8 mouse cellular contexts compared by ENCODE assay signal in the genomic region with DNA sequence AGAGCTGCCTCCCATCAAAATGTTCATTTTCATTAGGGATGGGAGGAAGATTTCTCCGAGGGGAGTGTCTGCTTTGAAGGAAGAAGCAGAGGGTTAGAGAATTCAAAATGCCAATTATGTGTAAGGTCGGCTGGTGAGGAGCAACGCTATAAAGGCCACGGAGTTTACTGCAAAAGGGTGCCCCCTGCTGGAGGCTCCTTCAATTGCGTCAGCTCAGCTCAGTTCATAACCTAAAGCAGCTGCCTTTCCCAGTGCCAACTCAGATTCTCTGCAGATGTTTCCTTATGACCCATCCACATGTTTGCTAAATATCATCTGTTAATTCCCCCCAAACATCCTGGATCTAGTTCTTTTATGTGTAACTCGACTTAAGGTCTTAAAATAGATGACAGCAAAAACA.
DNase-seq lines count a peak whose midpoint lies in the region; ATAC-seq lines count a peak whose summit lies in the region.

No protein-coding gene starts in this region.

- H3K27me3 ChIP-seq in limb, embryonic 11.5 days (ENCODE audit: control insufficient read depth, insufficient read depth, low read length): peaks cover 6% of the 10 kb centered on the region; the same call in 1 of the 2 replicates
- no peaks in the 10 kb centered on the region for H3K27me3 ChIP-seq in splenic B cell, adult 2 months (ENCODE audit: control insufficient read depth, insufficient read depth, low read length, poor library complexity, severe bottlenecking)

- H3K9me3 ChIP-seq in limb, embryonic 11.5 days (ENCODE audit: control insufficient read depth, low read length): no peaks in the 10 kb centered on the region

- DNase-seq in 416B (ENCODE audit: low read depth): peak; percentile 71
- peak; percentile 94 for DNase-seq in adrenal gland, postnatal 10 days
- peak; percentile 82 for DNase-seq in embryo, embryonic 9.5 days (ENCODE audit: extremely low spot score)
- peak; percentile 81 to 91 for DNase-seq in heart, adult 18-20 months
- peak; percentile 80 to 93 for DNase-seq in kidney, adult 8-10 months
- DNase-seq in limb, embryonic 11.5 days (ENCODE audit: low spot score): peak; percentile 95
- peak; percentile 26 to 57 for DNase-seq in natural killer cell, adult 2 months (ENCODE audit: low spot score in 2 of 2)
- peak; percentile 61 for DNase-seq in splenic B cell, adult 2 months (ENCODE audit: low read depth, low spot score)

- no peaks in the 10 kb centered on the region for H3K36me3 ChIP-seq in limb, embryonic 11.5 days (ENCODE audit: control insufficient read depth, insufficient read depth, low read length)
- H3K36me3 ChIP-seq in splenic B cell, adult 2 months (ENCODE audit: control insufficient read depth, insufficient read depth, low read length, poor library complexity, severe bottlenecking): no peaks in the 10 kb centered on the region

- under 1% methylated on average over 6 of the region's 6 CpGs for WGBS in limb, embryonic 11.5 days

- H3K27ac ChIP-seq in limb, embryonic 11.5 days (replicated peaks; ENCODE audit: low read depth, low read length): no peak overlapping the region

- H3K4me2 ChIP-seq in limb, embryonic 11.5 days (ENCODE audit: low read depth, severe bottlenecking): no peak overlapping the region

- peaks cover 6% of the 10 kb centered on the region; the same call in 1 of the 2 replicates for H3K4me1 ChIP-seq in limb, embryonic 11.5 days (ENCODE audit: control insufficient read depth, insufficient read depth, low read length)

- H3K4me3 ChIP-seq in limb, embryonic 11.5 days (ENCODE audit: low read depth, low read length): no peak overlapping the region

- no peak overlapping the region for H3K9ac ChIP-seq in limb, embryonic 11.5 days (ENCODE audit: low read length)

- ATAC-seq in limb, embryonic 11.5 days (ENCODE audit: insufficient number of reproducible peaks, low FRiP score, low TSS enrichment, low read depth): peak; percentile 26; the same call in 1 of the 2 replicates

Comparison
In these comparisons a context has a peak if more than half of its experiments do, and no peak if none do; other contexts are left out.
1. DNase-seq: peak in every context shown above with its lines; median percentile 95 in limb, embryonic 11.5 days; 94 in adrenal gland, postnatal 10 days; 86 in kidney, adult 8-10 months; 86 in heart, adult 18-20 months; 82 in embryo, embryonic 9.5 days; 71 in 416B; 61 in splenic B cell, adult 2 months; 42 in natural killer cell, adult 2 months.